Mouse (Mus musculus): ENCODE measurements around the gene Srxn1.
"Not testable (repeated sequence)": the region's sequence is repeated elsewhere in the genome, so short reads cannot be mapped to it uniquely, and the experiment has no call there.

Srxn1 gene

DNA sequence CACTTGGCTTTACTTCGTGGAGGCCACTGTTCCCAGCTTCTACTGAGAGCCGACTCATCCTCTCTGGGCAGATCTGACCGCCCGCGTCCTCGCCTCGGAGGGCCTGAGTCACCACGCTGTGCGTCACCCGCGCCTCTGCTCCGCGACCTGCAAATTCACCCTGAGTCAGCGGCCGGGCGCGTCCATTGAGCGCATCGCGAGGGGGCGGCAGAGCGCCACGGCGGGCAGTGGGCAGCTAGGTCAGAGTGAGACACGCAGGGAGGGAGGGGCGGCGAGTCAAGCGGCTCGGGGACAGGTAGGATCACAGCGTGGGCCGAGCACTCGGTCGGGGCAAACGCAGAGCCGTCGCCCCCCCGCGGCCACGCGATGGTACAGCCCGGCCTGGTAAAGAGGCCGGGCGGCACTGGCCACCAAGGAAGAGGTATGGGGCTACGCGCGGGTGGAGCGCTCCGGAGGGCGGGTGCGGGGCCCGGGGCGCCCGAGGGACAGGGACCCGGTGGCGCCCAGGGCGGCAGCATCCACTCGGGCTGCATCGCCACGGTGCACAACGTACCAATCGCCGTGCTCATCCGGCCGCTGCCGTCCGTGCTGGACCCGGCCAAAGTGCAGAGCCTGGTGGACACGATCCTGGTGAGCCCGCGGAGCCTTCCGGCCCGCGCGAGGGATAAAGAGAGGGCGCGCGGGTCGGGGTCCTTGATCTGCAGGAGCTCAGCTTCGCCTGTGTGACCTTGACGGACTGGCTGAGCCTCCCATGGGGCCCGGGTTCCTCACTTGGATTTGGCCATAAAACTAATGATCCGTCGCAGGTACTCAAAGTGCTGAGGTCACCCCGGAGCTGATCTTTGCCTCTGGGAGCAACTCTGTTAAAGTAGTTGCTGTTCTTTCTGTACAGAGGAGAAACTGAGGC lies at the start of gene Srxn1:
Srxn1 (plus strand) TSS at position 199 of the 907 bp plus-strand sequence.
- no peak for DNase-seq (ENCODE audit: low read depth, low spot score)

DNA sequence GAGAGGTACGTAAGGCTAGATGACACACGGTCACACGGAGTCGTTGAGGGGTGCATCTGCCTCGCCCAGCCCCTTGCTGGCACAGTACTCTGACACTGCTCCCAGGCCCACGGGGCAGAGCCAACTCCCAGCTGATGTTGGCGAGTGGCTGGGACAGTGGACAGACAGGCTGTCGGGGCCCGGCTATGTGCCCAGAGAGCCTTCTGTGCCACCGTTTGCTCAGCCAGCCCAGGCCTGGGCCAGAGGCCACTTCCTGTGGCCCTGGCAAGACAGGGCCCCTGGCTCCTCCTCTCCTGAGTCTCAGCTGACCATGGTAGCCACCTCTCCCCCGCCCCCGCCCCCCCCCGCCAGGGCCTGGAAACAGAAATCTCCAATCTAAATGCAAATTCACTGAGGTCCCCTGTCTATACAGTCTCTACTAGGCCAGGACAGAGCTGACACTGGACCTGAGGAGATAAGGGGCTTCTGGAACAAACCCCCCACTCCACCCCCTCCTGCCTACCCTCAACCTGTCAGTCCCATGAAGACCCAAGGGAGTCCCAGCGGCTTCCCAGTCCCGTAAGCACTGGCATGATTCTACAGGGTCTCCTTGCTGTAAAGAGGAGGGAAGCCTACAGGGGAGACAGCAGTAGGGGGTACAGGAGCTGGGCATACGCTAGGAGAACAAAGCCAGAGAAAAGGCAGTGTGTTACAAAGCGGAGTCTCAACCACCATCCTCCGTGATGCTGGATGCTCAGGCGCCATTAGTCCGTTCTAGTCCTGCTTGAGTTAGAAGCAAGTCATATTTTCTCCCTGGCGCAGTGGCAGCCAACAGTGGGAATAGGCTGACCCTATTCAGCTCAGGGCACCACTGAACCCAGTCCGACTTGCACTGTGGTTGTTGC lies 48.7 kb upstream of the Srxn1 start:
- DNase-seq (ENCODE audit: low read depth, low spot score), result no peak

DNA sequence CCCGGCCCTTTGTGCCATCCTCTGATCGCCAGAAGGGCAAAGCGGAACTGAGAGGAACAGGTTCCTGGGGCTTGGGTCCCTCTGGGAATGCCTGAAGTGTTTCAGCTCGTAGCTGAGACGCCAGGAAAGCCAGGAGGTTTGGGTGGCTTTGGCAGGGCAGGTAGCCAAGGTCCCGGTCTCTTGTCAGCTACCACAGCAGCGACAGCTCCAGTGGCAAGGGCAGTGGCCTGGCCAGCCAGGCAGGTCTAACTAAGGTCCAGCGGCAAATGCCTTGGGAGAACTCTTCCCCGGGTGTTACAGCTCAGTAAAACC lies 48.1 kb upstream of the Srxn1 start:
- no peak for DNase-seq (ENCODE audit: low read depth, low spot score)

DNA sequence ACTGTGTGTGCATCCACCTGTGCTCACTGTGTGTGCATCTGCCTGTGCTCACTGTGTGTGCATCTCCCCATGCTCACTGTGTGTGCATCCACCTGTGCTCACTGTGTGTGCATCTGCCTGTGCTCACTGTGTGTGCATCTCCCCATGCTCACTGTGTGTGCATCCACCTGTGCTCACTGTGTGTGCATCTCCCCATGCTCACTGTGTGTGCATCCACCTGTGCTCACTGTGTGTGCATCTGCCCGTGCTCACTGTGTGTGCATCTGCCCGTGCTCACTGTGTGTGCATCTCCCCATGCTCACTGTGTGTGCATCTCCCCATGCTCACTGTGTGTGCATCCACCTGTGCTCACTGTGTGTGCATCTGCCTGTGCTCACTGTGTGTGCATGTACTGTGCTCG lies 42.5 kb upstream of the Srxn1 start:
- not testable (repeated sequence) for DNase-seq (ENCODE audit: low read depth, low spot score)

DNA sequence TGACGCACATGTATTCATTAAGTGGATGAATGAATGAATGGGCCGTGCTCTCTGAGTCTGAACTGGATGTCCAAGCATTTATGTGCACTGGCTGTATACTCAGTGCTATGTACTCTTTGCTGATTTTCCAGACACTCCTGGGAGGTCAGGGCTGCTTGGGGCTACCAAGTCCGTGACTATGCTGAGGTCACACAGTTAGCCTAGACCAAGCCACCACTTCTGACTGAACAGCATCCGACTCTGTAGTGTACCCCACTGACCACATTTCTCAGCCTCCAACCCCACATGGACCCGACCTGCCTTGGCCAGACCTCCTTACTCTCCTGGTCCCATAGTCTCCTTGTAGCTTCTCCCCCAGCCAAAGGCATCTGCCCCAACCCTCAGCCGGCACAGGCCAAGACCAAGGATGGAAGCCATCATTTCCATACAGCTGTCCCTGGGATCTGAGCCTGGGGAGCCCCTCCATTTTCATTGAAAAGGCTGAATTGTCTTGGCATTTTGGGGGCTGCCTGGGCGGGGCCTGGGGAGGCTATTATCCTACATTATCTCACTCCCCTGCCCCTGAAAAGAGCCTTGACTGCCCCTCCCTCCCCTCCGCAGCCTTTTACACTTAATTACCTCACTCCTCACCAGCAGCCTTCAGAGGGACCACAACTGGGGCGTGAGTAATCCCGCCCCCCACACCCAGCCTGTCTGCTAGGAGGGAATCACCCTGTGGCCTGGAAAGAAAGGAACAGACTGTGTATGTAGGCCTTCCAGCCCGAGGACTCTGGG lies 36.5 kb upstream of the Srxn1 start:
- DNase-seq (ENCODE audit: low read depth, low spot score), result no peak

DNA sequence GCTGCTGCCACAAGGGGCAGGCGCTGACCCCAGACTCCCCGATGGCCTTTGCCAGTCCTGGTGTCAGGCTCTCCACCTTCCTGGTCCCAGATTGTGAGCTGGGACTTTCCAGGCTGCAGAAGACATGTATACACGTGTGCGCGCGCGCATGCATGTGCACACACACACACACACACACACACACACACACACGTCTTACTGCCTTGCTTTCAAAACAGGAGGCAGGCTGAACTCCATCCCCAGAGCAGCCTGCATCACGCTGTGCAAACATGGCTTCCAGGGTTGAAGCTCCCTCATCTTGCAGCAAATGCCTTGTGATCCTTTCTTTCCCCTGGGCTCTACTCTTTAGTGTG lies 35.9 kb upstream of the Srxn1 start:
- no peak for DNase-seq (ENCODE audit: low read depth, low spot score)

DNA sequence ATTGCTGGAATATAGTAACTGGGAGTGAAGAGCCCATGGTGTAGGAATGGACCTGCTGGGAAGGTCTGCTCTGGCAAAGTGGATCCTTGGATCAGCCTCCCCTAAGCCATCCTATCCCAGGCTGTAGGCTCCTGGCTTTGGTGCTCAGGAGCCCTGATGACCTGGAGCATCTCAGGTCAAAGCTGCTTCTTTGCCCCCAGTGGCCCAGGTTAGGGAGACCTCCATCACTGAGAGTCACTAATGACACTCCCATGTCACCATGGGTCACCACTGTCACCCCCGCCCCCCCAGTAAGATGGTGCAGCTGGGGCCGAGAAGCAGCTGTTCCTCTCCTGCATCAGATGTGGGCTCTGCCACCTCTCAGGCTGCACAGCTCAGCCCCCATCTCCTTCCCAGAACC lies 35.4 kb upstream of the Srxn1 start:
- DNase-seq (ENCODE audit: low read depth, low spot score), result no peak

DNA sequence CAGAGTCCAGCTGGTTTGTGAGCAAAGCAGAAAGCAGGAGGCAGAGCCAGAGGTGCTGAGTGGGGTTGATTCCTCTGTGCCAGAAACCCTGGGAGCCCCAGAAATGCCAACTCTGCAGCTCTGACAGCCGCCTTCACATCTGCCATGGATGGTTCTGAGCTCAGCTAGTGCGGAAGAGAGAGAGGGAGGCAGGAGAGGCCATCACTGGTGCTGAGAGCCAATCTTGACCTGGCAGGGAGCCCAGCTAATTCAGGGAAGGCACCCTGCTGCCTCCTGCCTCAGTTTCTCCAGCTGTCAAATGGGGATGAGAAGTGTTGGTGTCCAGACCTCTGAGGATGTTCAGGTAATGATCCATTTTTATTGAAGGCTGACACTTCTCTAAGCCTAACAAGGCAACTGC lies 30.8 kb upstream of the Srxn1 start:
- no peak for DNase-seq (ENCODE audit: low read depth, low spot score)

DNA sequence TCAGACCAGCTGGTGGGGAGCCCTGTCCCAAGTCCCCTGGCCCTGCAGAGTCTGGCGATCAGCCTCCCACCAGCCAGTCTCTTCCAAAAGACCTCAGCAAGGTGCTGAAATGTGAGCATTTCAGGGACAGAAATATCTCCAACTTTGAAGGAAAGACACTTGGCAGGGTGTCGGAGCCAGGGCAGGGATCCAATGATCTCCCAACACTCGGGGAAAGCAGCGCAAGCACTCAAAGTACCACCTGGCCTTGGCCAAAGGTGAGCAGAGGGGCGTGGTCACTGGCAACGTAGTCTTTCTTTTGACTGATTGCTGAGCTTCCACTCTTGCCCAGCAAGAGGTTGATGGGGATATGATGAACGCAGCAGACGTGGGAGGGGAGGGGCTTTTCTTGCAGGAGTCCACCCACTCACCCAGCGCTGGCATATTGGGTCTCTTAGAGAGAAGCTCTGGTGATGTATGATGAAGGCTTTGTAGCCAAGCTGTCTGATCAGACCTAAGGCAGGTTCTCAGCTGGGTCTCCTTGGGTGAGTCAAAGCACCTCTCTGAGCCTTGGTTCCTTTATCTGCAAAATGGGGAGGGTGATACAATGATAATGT lies 29.9 kb upstream of the Srxn1 start:
- DNase-seq (ENCODE audit: low read depth, low spot score), result no peak

DNA sequence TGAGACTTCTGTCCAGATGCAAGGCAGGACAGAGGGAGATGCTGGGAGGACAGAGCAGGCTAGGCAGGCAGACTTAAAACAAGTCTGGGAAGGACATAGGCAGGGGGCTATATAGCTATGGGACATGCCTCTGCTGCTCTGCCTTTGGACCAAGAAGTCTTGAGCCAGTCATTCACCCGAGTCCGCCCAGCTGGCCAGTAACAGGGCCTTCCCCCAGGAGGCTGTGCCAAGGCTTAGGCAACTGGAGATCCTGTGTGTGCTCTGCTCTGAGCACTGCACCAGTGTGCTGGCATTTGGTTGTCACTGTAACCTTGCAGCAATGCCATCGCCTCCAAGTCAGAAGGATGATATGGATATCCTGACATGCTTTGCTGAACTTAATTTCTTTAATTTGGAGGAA lies 28.0 kb upstream of the Srxn1 start:
- DNase-seq (ENCODE audit: low read depth, low spot score), result no peak

DNA sequence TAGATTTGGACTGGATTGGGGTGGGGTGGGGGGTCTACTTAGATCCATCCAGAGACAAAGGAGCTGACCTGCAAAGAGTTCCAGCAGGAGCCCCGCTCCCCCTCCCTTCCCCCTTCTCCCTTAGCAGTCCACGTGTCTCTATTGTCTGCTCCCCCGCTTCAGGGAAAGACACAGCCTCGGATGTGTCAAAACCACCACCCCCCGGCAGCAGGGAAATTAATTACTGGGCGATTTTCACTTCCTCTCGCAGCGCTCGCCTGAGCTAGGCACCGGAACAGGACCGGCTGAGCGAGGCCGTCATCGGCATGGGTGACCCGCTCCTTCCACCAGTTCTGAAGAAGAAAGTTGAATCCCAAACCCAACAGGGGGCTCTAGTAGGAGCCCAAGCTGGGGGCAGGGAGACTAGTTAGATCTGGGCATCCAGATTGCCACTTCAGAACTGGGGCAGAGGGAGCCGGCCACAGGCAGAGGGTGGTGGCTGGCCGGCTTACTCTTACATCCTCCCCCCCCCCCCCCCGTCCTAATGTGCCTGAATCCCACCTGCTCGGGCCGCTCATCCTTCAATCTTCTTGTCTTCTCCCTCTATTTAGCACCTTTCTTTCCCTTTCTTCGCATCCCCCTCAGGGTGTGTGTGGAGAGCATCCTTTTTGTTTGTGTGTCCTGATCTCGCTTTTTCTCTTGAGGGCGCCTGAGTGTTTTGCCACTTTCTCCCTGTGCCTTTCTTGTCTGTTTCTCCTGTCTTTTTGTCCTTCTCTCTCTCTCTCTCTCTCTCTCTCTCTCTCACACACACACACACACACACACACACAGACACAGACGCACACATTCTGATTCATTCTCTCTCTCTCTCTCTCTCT lies 24.4 kb upstream of the Srxn1 start, which contains the start of gene Scrt2:
Scrt2 (plus strand) TSS at position 845 of the 857 bp plus-strand sequence.
- no peak for DNase-seq (ENCODE audit: low read depth, low spot score)

DNA sequence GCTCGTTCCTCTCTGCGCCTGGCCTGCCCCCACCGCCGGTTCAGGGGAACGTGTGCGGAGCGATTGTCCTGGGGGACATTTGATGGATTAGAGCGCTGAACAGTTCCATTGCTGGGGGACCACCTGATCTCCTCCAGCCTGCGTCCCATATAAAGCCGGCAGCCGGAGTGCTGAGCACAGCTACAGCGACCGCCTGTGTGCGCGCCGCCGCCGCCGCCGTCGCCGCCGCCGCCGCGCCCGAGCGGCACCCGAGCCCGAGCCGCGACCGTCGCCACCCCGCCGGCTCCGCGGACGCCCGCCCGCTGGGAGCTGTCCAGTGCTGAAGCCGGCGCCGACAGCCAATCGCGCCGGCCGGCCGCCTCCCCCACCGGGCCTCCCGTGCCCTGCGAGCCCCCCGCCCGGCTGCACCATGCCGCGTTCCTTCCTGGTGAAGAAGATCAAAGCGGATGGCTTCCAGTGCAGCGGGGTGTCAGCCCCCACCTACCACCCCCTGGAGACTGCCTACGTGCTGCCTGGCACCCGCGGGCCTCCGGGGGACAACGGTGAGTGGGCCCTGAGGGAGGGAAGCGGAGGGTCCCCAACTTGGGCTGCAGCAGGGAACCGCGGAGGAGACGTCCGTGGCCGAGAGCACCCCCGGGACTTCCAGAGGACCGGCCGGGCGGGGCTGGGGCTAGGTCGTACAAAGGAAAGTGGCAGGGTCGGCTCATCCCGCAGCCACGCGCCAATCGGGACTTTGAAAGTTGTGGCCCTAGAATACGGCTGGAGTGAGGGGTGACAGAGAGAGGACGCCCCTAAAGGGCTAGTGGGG lies 23.5 kb upstream of the Srxn1 start:
- no peak for DNase-seq (ENCODE audit: low read depth, low spot score)

DNA sequence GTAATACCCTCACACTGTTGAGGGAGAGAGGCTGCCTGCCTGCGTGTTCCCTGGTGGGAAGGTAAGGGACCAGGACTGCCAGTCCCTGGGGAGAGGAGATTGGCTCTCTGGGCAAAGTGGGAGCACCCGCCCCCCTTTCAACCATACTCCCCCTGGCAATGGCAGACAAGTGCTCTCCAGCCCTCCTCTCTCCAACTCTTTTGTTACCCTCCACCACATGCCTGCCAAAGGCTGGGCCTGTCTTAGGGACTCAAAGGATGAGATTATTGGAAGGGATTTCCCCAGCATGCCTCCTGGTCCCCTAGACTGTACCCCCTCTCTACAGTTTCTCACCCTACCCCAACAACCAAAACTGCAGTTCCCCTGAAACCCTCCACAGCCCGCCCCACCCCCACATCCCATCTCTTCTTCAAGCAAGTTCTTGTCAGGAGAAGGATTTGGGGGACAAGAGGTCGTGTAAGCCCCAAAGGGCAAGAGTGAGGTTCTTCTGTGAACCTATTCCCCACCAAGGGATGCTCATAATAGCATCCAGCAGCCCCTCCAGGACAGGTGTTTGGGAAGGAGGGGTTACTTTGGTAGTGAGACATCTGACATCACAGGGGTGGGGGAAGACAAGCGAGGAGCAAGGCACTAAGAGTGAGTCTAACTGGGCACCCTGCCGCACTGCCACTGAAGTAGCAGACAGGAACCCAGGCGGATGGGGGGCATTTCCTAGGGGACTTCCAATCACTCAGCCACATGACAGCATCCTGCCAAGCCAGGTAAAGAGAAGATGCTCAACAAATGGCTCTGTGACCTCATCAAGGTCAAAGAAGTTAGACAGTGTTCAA lies 22.6 kb upstream of the Srxn1 start:
- no peak for DNase-seq (ENCODE audit: low read depth, low spot score)

DNA sequence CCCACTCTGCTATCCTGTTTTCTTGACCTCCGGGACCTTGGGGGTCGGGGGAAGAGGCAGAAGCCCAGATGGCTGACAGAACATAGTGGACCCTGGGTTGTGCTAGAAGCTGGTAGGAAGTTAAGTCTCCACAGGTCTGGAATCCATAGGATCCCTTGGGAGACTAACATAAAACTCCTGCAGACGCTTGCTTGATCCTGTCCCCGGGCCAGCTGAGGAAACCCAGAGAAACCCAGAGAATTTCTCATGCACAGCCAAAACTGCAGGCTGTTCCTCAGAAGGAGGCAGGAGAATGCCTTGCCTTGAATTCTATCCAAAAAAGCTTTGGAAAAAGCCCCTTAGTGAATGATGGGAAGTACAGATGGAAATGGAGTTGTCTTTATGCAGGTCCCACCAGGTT lies 21.9 kb upstream of the Srxn1 start:
- DNase-seq (ENCODE audit: low read depth, low spot score), result no peak

DNA sequence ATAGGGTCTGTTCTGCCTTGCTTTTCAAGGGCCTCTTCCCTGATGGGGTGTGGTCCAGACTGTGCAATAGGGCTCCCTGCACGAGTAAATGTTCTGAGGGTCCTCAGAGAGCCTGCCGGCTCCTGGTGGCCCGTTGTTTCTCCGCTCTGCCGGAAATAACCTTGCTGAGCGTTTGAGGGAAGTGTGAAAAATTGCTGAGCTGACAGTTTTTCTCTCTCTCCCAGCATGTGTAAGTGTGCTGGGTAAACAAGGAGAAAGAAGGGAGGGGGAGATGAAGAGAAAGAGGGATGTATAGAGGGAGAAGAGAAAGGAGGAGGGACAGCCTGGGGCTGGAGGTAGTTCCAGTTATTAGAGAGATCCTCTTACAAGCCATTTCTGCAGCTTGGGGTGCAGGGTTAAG lies 21.0 kb upstream of the Srxn1 start:
- no peak for DNase-seq (ENCODE audit: low read depth, low spot score)

DNA sequence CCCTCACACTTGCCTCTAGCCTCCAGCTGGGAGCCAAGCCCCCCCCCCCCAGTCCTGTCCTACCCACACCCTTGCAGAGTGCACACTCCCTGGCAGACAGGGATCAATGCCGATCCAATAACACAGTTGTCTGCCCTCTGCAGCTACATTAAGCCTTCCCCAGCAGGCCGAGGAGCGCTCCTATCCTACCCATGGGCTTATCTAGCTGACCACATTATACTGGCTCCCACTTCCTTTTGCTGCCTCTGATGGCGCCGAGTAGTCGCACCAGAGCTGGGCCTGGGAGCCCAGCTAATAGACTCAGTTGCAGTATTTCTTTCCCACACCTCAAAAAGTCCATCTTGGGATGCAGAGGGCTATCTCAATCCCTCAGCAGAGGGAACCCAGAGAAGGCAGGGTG lies 19.9 kb upstream of the Srxn1 start:
- DNase-seq (ENCODE audit: low read depth, low spot score), result no peak

DNA sequence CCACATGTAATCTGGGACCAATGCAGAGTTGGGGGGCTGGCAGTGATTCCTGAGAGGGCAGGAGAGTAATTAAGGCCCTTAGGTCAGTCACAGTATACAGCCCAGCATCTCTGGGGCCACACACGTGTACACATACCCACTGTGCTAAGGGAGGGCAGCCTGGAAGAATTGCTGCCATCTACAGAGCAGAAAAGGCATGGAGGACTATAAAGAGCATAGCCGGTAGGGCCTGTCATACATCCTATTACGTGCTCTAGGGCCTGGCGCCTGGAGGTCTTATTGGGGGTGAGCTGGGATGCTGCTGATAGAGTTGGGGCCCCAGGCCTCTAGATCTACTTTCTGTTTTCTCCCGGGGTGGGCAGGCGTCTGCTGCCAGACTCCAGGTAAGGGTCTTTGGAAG lies 18.9 kb upstream of the Srxn1 start:
- DNase-seq (ENCODE audit: low read depth, low spot score), result no peak

DNA sequence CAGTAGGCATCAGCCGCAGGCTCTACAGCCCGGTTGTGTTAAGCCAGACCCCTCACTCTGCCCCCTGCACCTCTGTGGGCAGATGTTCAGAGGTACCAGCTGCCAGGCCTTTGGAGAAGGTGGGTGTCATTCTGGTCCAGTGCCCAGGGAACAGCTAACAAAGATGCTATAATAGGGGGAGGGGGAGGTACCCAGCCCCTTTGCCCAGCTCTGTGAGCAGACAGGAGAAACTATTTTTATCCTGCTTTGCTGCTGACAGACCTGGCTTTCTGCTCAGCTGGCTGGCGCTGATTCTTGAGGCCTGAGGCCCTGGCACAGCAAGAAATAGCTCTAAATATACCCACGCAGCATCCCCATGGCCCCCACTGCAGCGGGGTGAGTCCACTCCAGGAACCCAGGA lies 18.2 kb upstream of the Srxn1 start:
- DNase-seq (ENCODE audit: low read depth, low spot score), result no peak

DNA sequence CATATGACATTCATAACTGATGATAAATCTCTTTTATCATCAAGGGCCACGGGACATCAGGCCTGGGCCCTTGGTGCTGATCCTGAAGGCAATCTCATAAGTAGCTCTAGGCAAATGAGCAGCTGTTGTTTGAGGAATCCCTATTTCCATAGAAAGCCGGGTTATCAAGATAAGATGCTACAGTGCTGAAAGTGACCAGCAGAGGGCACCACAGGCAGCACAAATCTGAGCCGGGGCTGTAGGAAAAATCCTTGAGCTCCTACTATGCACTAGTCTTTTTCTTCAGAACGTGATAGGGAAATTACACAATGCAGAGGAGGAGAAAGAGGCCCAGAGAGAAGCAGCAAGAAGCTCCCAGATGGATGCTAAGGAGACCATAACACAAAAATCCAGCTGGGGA lies 16.2 kb upstream of the Srxn1 start:
- DNase-seq (ENCODE audit: low read depth, low spot score), result no peak

Measured in WW6 (cell line).